Mouse (Mus musculus) adrenal gland, adult 8-10 months (tissue): ENCODE data around the gene Zfhx3. TPM values are rescaled to one million over a fixed set of nuclear protein-coding genes. Genes with fewer than 3 reads are reported as not detected.

ENCODE experiments used
- DNase-seq: peaks from one replicate; pipeline ENCODE4 v3.0.0; 2022
- total RNA-seq, 4 experiments: library from RNA; stranded (reverse); gene quantifications; 2 replicates each; pipeline ENCODE4 v1.2.4; 2022

Gene Zfhx3
- total RNA-seq, 4 experiments from 2014 or later = 40.3 to 85.2 (median 55.1) TPM

DNA sequence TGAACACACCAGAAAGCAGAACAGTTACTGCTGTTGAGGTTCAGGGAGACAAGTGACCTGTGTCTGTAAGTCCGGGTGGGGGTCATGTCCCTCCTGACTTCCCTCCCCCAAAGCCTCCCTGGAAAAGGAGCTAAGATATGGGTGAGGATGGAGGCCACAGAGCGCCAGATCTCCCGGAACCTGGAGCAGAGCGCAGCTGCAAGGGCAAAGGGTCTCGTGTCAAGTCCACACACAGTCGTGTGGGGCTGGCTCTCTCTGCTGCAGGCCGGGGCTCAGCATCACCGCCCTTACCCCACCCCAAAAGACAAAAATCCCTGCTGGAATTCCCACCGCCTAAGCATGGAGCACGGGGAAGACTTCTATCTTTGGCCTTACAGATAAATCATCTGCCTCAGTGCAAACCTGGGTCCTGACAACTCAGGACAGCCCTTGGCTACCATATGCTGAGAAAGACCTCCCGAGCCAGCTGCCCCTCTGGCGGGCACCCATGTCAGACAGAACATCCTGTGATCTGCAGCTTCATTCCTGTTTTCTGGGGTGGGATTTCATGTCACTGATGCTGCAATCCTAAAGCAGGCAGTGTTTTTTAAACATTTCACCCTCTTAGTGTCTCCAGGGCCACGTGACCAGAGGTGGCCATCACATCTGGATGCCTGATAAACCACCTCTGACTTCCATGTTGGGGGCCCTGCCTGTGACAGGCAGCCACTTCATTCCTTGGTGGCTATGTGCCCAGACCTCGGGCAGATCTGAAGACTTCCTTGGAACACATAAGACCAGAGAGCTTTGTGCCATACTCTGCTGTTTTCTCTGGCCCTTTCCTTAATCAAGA, 926.0 kb downstream of the Zfhx3 start:
- no peak for DNase-seq

DNA sequence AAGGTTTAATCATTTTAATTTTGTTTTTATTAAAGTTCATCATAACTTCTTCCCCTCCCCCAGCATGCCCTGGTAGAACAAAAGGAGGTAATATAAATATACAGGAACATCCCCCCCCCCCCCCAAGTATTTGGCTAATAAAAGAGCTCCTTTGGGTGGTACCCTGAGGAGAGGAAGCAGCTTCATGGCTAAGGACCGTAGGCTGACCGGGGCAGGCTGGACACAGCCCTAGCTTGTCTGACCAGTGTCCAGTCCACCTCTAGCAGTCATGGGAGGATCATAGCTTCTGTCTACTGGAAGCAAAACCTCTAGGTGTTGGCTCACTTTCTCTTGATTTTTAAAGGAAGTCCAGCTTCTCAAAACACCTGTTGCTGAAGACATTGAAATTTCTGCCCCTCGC, 927.0 kb downstream of the Zfhx3 start:
- no peak for DNase-seq

DNA sequence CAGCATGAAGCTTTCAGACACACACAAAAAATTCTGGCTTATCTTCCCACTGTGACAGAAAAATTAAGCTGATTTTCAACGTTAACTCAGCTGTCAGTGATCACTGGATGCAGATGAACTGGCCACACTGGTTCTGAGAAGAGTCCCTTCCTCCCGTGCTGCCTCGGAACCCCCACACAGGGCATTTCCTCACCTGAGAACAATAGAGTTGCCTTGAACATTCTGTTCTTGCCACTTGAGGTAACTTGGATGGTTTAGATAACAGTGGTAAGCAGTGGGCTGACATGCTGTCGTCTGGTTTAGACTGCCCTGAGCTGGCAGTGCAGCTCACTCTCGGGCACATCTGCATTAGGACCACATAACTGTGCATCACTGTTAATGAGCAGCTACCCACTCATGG, 927.5 kb downstream of the Zfhx3 start:
- DNase-seq = no peak

DNA sequence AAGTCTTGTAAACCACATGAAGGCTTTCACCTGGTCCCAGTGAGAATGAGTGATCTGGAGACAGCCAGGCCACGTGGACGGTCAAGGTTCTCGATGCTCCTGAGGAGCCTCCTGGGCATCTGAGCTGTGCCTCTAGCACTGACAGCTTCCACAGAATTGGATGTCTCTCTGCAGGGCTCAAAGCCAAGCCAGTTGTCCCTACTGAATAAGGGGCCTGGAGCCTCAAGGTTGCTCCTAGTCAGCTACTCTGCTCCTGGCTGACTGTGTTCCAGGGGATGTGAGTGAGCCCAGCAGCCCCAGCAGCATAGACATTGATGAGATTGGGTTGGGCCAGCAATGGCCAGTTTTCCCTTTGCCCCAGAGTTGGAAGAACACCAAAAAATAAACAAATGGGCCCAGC, 927.9 kb downstream of the Zfhx3 start:
- DNase-seq = no peak

DNA sequence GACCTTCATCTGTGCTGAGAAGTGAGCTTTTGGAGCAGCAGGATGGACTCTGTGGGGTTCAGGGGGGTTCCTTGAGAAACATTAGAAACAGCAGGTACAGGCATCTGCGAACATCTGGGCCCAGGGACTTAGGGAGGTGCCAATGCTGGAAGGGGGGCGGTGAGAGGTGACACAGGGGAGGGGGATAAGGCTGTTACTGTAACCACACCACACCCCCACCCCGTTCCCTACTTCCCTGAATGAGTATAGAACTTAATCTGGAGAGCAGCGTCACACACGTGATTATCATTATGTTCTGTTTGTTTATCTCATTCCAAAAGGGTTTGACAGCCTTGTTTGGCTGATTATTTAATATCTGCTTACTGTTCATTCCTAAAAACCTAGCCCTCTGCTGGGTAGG, 933.3 kb downstream of the Zfhx3 start:
- no peak for DNase-seq

DNA sequence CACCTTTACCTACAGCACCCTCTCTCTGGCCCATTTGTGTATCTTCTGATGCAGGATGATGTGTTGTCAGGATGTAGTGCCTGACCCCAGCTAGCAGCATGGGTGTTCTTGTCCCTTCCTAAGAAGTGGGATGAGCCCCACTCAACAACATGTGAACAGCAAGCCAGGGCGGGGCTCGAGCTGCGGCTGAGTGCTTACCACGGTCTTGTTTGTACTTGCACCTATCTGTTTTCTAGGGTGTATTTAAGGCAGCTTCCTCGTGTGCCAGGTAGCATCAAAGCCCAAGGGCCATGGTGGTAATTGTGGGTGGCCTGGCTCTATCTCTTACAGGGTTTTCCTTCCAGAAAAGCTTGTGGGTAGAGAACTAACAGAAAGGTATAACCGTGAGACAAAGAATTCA, 937.7 kb downstream of the Zfhx3 start:
- no peak for DNase-seq

DNA sequence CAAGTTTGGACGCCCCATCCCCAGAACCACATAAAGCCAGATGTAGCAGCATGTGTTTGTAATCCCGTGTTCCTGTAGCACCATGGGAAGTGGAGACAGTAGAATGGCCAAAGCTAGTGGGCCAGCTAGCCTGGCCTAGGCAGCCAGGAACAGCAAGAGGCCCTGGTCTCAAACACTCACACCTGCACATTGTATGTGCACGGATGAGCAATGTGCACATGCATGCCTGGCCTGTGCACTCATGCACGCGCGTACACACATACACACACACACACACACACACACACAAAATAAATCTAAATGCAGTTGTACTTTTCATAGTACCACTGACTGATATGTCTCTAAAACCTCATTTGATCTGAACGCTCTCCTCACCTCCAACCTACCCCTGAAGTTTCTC, 938.9 kb downstream of the Zfhx3 start:
- no peak for DNase-seq

DNA sequence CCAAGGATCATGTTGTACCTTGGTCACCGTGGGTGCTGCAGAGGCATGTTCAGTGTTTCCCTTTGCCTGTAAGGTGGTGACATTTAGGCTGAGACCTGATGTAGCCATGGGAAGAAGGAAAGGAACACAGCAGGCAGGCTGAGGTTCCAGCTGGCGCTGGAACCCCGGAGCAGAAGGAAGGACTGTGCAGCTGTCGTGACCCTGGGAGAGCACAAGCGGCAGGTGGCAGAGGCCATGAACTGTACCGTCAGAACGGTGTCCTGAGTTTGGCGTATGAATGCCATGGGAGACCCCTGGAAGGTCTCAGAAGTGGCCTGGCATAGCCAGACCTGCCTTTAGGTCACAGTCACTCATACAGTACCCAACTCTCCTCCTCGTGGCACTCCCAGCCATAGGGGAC, 939.6 kb downstream of the Zfhx3 start:
- no peak for DNase-seq

DNA sequence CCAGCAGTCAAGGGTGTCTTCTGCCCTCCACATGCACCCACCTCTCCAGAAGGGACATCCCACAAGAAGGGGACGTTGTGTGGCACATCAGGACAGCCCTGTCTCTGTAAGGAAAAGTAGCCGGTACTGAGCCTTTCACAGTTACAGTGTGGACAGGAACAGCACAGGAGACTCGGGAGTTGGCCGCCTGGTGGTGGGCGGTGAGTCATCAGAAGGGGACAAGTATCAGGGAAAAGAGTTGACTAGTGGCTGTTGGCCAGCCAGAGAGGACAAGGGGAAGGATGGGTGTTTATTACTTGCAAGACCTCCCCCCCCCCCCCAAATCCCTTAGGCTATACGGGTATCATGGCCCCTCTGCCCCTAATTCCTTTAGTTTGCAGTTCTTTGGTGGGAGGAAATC, 940.9 kb downstream of the Zfhx3 start:
- DNase-seq = no peak

DNA sequence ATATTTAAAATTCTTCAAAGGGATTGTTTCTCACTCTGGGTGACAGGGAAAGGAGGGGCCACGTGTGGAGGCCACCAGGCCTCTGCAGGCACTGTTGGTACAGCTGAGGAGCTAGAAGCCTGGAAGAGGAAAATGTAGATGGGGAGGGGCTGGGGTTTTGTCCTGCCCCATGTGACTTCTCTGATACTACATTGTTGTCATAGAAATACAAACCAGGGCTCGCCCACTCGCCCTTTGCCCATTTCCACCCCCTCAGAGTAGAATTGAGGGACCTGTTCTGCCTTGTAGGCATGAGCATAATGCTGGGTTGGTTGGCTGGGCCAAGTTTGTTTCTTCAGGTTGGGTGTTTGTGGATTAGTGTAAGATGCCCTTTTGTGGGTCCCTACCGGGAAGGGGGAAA, 942.5 kb downstream of the Zfhx3 start:
- DNase-seq = no peak

DNA sequence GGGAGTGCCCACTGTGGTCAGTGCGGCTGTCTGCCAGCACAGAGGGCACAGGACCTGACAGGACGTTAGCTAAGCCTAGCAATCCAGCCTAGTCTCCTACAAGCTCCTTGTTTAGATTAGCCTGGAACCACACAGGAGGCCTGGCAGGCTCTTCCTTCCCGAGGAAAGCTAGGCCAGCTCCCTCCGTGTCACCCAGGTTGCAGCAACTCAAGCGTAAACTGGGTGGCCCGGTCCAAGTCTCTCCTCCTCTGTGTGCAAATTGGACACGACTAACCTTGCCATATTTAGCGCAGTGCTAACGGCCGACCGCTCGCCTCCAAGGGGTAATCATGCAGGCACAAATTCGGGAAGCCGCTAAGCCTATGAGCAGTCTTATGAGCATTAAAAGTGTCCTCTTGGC, 943.0 kb downstream of the Zfhx3 start:
- no peak for DNase-seq

DNA sequence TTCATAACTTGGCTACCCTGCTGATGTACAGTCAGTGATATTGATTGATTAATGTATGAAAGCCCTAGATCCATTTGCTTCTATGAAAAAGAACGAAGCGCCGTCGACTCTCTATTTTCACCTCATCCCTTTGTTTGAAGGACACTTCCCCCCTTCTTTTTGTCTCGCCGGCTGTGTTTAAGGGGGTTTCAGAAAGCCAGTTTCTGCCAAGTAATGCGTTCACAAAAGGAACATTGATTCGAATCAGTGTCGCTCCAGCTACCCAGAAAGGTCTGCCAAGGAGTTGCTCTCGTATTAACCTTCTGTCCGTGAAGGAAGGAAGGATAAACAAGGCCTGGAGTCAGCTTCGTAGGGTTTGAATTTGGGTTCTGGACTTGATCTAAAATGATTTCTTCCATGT, 943.4 kb downstream of the Zfhx3 start:
- DNase-seq = no peak

DNA sequence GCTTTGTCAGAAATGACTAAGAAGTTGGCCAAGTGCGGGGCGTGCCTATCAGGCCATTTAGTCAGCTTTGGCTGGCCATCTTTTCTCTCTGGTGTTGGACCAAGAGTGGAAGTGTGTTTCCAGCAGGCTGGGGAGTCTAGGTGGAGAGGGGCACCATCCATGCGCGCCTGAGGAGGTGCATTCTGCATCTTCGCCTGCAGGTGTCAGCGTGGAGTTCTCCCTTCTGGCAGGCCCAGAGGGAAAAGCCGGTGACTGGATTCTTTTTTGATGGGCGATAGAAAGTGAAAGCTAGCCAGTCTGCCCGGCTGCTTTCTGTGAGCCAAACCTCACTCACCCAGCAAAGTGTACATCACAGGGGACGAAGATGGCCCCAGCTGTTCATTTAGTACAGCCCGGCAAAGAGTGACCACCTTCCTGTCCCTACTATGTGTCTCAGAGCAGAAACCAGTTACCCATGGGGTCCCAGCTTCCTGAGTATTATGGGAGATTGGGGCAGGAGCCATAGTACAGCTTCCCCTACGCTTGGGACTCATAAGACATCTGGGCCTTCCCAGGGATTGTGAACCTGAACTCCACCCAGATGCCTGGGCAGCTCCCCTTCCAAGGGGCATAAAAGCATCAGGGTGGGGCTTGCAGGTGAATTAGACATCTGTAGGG, 944.3 kb downstream of the Zfhx3 start:
- peak; percentile 77 for DNase-seq

DNA sequence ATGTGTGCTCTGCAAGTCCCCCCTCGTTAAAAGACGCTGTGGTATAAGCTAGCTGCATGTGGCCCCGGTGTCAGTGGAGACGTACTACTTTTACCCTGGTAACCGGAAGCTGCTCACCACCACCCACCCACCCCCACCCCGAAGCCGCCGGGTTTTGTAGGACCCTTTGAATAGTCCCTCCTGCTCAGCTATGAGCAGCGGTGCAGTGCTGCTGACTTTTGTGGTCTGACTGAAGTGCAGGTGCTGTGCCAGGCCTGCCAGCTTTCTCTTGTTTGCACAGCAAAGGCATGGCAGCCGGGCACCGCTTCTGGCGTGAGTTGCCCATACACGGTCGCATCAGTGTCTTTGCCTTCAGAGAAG, 944.8 kb downstream of the Zfhx3 start:
- DNase-seq = no peak

DNA sequence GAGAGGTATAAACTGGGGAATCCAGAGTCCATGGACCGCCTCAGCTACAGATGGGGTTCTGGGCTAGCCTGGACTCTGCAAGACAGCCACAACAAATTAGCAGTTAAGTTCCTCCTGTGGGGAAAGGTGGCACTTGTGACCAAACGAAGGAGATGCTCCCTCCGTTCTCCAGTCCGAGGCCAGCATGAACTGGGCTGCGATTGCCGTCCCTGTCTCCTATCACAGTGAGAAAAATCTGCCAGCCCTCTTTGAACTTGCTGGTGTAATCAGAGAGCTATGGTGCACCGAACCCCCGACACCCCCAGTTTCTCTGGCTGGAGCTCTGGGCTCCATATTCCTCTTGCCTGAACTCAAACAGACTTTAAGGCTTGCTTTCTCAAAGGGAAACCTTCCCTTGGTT, 945.4 kb downstream of the Zfhx3 start:
- DNase-seq = no peak

DNA sequence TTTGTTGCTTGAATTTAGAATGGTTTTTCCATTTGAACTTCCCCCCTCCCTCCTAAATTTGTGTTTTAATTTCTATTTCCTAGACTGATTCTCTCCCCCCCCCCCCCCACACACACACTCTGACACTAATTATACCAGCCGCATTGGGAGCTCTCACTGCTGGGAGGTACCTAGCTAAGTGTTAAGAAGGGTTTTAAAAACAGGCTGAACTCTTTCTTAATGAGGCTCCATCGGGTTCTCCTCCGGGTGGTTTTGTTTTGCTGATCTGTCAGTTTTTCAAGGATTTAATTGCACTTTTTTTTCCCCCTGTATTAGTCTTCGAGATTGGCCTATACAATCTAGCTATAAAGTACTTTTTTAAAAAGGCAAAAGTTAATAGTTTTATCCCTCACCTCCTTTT, 946.5 kb downstream of the Zfhx3 start:
- no peak for DNase-seq

DNA sequence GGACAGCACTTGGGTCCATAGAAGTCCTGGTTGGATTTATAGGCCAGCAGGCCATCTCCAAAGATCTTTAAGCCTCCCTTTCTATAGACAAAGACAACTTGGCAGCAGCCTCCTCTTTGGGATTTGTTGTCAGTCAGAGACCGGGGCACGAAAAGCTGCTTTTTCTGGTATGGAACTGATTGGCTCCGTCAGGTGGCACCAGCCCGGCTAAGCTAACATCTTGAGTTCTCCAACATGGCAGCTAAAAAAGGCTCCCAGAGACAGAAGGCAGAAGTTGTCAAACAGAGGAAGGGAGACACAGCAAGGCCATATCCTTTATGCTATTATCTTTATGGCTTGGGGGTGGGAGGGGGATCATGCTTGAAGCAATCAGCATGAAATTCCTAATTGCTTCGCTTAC, 947.0 kb downstream of the Zfhx3 start:
- no peak for DNase-seq

DNA sequence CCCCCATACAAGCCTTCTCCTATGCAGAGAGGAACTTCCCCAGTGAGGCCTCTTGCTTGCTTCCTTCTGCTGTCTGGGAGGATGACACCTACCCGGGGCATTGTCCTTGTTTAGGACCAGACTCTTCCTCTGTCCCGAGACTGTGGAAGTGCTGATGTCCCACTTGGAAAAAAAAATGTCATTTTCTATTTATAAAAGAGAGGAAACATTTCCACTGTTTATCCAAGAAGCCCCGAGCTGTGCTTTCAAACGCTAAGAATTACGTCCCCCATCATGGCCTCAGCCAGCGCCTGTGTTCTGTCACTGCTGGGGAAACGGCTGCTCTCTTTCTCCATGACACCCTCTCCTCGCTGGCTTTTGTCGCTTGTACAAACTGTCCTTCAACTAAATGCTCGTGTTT, 951.8 kb downstream of the Zfhx3 start:
- no peak for DNase-seq

DNA sequence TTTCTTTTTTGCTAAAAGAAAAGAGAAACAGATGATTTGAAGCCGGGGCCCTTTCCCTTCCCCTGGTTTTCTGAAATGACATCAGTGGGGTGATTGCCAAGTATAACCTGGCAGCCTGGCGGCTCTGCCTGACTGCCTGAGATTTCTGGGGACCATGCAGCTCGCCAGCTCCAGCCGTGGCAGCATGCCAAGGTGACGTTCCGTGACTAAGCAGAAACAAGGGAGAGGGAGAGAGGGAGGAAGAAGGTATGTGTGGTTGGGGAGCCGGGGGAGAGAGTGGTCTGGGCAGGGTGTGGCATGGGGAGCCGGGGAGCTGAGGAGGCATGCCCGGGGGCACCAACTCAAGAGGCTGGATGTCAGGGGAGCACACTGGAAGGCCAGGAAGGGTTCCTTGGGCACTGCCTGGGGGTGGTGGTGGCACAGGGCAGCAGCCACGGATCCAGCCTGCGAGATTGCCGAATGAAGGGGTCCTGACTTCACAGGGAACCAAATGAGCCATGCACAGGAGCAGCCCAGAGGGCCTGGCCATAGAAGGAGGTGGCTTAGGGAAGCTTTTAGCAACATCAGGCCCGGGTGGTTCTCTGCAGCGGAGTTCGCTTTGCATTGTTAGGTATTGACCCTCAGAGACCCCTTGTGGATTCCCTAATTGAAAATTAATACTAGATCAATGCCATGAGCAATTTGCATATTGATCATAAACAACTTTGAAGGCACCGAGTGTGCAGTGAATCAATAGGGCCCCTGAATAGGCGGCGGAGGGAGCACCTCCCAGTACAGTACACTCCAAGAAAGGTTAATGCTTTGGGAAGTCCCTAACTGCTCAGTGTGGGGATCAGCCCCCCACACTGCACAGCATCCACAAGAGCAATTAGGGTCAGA, 954.3 kb downstream of the Zfhx3 start:
- DNase-seq = peak; percentile 91

DNA sequence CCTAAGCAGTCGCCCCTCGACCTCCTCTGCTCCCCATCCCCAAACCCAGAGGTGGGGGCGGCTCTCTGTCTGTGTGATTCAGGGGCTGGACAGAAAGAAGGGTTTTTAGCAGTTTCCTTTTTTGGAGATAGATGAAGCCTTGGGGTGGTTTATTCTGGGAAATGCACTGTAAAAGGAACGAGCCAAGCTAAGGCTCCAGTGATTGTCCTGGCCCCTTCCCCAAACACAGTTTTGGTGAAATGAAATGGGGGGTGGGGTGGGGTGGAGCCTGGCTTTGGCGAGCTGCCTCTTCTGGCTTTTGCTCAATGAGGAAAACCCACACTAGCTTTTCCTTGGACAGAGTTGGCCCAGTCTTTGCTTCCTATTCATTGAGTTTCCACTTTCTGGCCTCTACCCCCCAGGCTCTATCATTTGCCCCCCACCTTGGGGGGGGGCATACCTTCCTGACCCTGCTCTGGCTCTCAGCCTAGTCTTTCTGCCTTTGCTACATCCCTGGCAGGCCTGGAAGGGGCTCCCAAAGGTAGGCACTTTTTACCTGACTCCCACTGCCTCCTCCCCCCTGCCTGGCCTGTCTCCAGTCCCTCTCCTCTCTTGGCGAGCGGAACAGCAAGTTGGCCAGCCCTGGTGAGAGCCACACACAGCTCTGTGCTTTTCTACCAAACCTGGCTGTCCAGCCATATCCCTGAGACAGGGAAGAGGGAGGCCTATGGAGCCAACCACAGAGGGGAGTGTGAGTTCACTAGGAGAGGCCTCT, 955.1 kb downstream of the Zfhx3 start:
- DNase-seq = no peak

DNA sequence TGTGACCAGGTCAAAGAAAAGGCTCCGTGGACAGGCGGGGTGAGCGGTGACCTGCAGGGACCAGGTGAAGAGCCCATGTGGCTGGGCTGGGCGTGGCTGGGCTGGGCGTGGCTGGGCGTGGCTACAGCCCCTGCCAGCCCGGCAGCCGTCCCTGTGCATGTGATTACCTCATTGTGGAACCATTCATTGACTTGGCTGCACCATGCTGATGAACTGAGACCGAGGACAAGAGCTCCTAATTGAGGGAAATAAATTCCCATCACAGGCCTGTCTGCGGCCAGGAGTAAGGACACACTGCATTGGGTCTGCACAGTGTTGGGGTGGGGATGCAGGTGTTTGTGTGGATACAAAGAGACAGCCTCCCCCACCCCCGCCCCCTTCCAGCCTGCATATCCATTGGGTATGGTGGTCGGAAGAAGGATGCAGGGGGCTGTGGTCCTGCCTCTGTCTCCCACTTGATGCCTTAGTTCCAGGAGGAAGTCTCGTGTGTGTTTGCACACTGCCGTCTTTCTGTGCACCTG, 956.9 kb downstream of the Zfhx3 start:
- DNase-seq = no peak

DNA sequence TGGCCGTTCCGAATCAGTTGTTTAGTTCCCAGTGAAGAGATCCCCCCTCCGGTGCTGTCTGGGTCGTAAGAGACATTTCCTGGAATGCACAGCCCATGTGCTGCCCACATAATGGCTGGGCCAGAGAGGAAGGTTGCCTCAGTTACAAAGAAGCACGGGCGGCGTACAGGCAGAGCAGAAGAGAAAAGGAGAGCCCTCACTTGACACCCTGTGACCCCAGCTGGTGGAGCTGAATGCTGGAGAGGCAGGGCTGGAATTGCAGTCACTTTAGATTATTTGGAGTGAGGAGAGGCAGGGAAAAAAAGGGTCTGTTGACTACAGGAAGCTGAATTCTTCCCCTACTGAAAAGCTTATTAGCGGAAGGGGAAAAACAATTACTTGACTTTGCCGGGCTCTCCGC, 958.1 kb downstream of the Zfhx3 start:
- DNase-seq = no peak
